Mouse (Mus musculus): ENCODE results near the gene Golt1a.

DNA sequence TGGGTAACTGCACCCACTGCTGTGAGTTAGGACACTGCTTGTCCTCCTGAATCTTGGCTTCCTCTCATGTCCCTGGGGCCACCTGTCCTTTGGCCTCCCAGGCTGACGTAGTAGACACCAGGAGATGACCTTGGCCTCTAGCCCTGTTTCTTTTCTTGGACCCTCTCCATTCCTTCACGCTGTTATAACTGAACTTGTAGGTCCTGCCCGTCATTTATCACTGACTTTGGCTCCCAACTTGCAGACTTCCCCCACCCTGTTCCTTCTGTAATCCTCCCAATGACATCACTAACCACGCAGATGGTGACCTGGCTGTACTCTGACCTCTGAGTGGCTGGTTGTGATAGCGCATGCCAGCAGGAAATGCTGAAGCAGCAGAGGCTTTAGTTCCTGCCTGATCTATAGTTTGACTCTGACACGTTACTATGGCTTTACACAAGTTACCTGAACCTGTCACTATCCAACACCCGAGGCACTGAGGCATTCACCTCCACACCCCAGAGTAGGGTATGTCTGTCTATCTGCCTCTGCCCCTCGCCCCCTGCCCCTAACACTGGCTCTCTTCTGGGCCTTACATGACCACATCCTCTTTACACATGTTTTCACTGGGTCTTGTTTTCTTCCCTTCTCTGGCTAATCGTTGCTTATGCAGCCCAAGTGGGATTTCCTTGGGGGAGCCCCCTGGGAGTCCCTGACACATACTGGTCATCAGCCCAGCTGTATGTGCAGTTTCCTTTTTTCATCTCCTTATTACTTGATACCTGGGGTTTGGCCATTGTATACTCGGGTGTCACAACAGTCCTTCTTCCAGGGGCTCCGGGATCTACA lies 38.3 kb downstream of the Golt1a start:
- TF ChIP-seq CTCF (IDR thresholded peaks at IDR 0.05; ENCODE audit: low read depth) (no peak), EP300 (IDR thresholded peaks at IDR 0.05; ENCODE audit: low read depth) (no peak)

Measured in liver, embryonic 14.5 days (tissue).